8 mouse cellular contexts compared by ENCODE assay signal in genomic region chr12:73123093-73124041, GRCm38 (mm10). TPM values are rescaled to one million over a fixed set of nuclear protein-coding genes. Genes with fewer than 3 reads are reported as not detected.
DNase-seq lines count a peak whose midpoint lies in the region; ATAC-seq and TF ChIP-seq lines count a peak whose summit lies in the region.

Gene Mnat1, plus strand, starts transcription at chr12:73123717.

- H3K9me3 ChIP-seq in embryonic facial prominence, embryonic 13.5 days: no peaks in the 10 kb centered on the region
- no peaks in the 10 kb centered on the region for H3K9me3 ChIP-seq in limb, embryonic 13.5 days
- no peaks in the 10 kb centered on the region for H3K9me3 ChIP-seq in midbrain, embryonic 16.5 days (replicated peaks; ENCODE audit: control insufficient read depth, low read length, poor library complexity, severe bottlenecking)

- peak within 1 kb of the TSS; percentile 89 for H3K9ac ChIP-seq in embryonic facial prominence, embryonic 13.5 days
- H3K9ac ChIP-seq in heart, adult 2 months (ENCODE audit: low read depth, low read length): peak within 1 kb of the TSS; percentile 56
- peak within 1 kb of the TSS; percentile 78 for H3K9ac ChIP-seq in limb, embryonic 13.5 days
- peak within 1 kb of the TSS; percentile 79 for H3K9ac ChIP-seq in midbrain, embryonic 16.5 days (ENCODE audit: low read depth, low read length)

- peak; percentile 81 for TF ChIP-seq POLR2A in heart, adult 2 months (IDR thresholded peaks at IDR 0.05; ENCODE audit: insufficient read depth, low read depth, low read length)

- peak within 1 kb of the TSS; percentile 78 for H3K4me3 ChIP-seq in embryonic facial prominence, embryonic 13.5 days
- H3K4me3 ChIP-seq in heart, adult 2 months: peak within 1 kb of the TSS; percentile 69
- peak within 1 kb of the TSS; percentile 55 for H3K4me3 ChIP-seq in limb, embryonic 13.5 days
- peak within 1 kb of the TSS; percentile 70 for H3K4me3 ChIP-seq in midbrain, embryonic 16.5 days (ENCODE audit: low read depth, low read length)

- no peaks in the 10 kb centered on the region for H3K27me3 ChIP-seq in embryonic facial prominence, embryonic 13.5 days
- no peaks in the 10 kb centered on the region for H3K27me3 ChIP-seq in heart, adult 2 months (ENCODE audit: control insufficient read depth, insufficient read depth, low read length)
- no peaks in the 10 kb centered on the region for H3K27me3 ChIP-seq in limb, embryonic 13.5 days
- no peaks in the 10 kb centered on the region for H3K27me3 ChIP-seq in midbrain, embryonic 16.5 days (ENCODE audit: control insufficient read depth, insufficient read depth, low read depth, low read length)

- intact Hi-C loops in heart, adult 2 months (cut with DNase I): no loop called here

- peak; percentile 65; the same call in 1 of the 2 replicates for TF ChIP-seq EP300 in heart, adult 2 months (IDR thresholded peaks at IDR 0.05; ENCODE audit: insufficient read depth, low read depth, low read length)

- WGBS in embryonic facial prominence, embryonic 13.5 days: 1% methylated on average over 23 of the region's 23 CpGs
- 2% methylated on average over 23 of the region's 23 CpGs for WGBS in heart, adult 2 months
- WGBS in limb, embryonic 13.5 days: 1% methylated on average over 23 of the region's 23 CpGs
- whole genome bisulfite sequencing in midbrain, embryonic 16.5 days: under 1% methylated on average over 23 of the region's 23 CpGs

- no peak for ATAC-seq in embryonic facial prominence, embryonic 13.5 days (ENCODE audit: insufficient number of reproducible peaks, insufficient read depth, low FRiP score, low TSS enrichment, low read depth)
- peak; percentile 81 for ATAC-seq in limb, embryonic 13.5 days (ENCODE audit: low FRiP score, low read depth)
- peak; percentile 76 for ATAC-seq in midbrain, embryonic 16.5 days

- peak; percentile 89 for DNase-seq in 3134 (ENCODE audit: extremely low read depth, insufficient read length, low spot score)
- DNase-seq in adrenal gland, postnatal 36 days: peak; percentile 83
- DNase-seq in heart, adult 2 months: peak; percentile 84 to 92
- peak; percentile 61 to 84 for DNase-seq in kidney, adult 8-10 months
- peak; percentile 74 to 80 for DNase-seq in spleen, postnatal 10 days (ENCODE audit: low spot score in 2 of 2)

- peak within 1 kb of the TSS; percentile 48; the same call in 1 of the 2 replicates for H3K27ac ChIP-seq in embryonic facial prominence, embryonic 13.5 days
- peak within 1 kb of the TSS; percentile 76 for H3K27ac ChIP-seq in heart, adult 2 months
- peak within 1 kb of the TSS; percentile 16; the same call in 1 of the 2 replicates for H3K27ac ChIP-seq in limb, embryonic 13.5 days
- H3K27ac ChIP-seq in midbrain, embryonic 16.5 days (ENCODE audit: low read length): 0 out of 2 replicates have a peak within 1 kb of the TSS, but pooled peaks have one; percentile 36

- peaks cover 5% of the 10 kb centered on the region for H3K79me2 ChIP-seq in heart, adult 2 months (replicated peaks; ENCODE audit: control insufficient read depth, insufficient read depth, low read length)

- no peak for TF ChIP-seq CTCF in heart, adult 2 months (IDR thresholded peaks at IDR 0.05)

- peaks cover 12% of the 10 kb centered on the region for H3K4me1 ChIP-seq in embryonic facial prominence, embryonic 13.5 days
- H3K4me1 ChIP-seq in heart, adult 2 months (ENCODE audit: control insufficient read depth, insufficient read depth, low read length): no peaks in the 10 kb centered on the region; the same call in 1 of the 2 replicates
- H3K4me1 ChIP-seq in limb, embryonic 13.5 days: peaks cover 13% of the 10 kb centered on the region
- H3K4me1 ChIP-seq in midbrain, embryonic 16.5 days (ENCODE audit: control insufficient read depth, insufficient read depth, low read length): peaks cover 11% of the 10 kb centered on the region

- H3K36me3 ChIP-seq in embryonic facial prominence, embryonic 13.5 days: no peaks in the 10 kb centered on the region
- H3K36me3 ChIP-seq in heart, adult 2 months (ENCODE audit: control insufficient read depth, insufficient read depth, low read length): peaks cover 3% of the 10 kb centered on the region
- H3K36me3 ChIP-seq in limb, embryonic 13.5 days: no peaks in the 10 kb centered on the region
- H3K36me3 ChIP-seq in midbrain, embryonic 16.5 days (ENCODE audit: control insufficient read depth, insufficient read depth, low read length): no peaks in the 10 kb centered on the region

- peak within 1 kb of the TSS; percentile 65 for H3K4me2 ChIP-seq in embryonic facial prominence, embryonic 13.5 days
- peak within 1 kb of the TSS; percentile 63 for H3K4me2 ChIP-seq in limb, embryonic 13.5 days (replicated peaks)
- peak within 1 kb of the TSS; percentile 76 for H3K4me2 ChIP-seq in midbrain, embryonic 16.5 days (ENCODE audit: low read length)

RNA-seq across cellular contexts. Expression of gene Mnat1, which starts in this region (rescaled TPM):
- total RNA-seq in adrenal gland, postnatal 36 days (2021): 10 to 100 TPM; 19.7 to 23.3 TPM
- 34.6 and 35.6 TPM in 2 replicates for polyA plus RNA-seq in embryonic facial prominence, embryonic 13.5 days (2015; fragmentation: Nextera tagmentation; extraction: Ambion mirVana)
- total RNA-seq in heart, adult 2 months (2021): 10 to 100 TPM; 16.3 to 16.8 TPM
- 5.6 and 8.6 TPM in 2 replicates for polyA plus RNA-seq in heart, adult 2 months (2012; rRNA removed)
- polyA plus RNA-seq in limb, embryonic 13.5 days (2015; fragmentation: Nextera tagmentation; extraction: Ambion mirVana): 34.8 and 36.8 TPM in 2 replicates
- 15.9 and 18.4 TPM in 2 replicates for polyA plus RNA-seq in midbrain, embryonic 16.5 days (2015; fragmentation: Nextera tagmentation; extraction: Ambion mirVana)

Comparison
In these comparisons a context has a peak if more than half of its experiments do, and no peak if none do; other contexts are left out.
1. H3K27ac ChIP-seq: peak in every context shown above with its lines; median percentile 76 in heart, adult 2 months; 48 in embryonic facial prominence, embryonic 13.5 days; 36 in midbrain, embryonic 16.5 days; 16 in limb, embryonic 13.5 days.